Mouse (Mus musculus): Measurements from ENCODE around the gene 1110051M20Rik.

- TF ChIP-seq CTCF (conservative IDR thresholded peaks at IDR 0.05 in 1 of 2, IDR thresholded peaks at IDR 0.05 in 1 of 2; ENCODE audit: low read depth in 2 of 2, low read length in 2 of 2), result no peak
- TF ChIP-seq POLR2A (IDR thresholded peaks at IDR 0.05; ENCODE audit: low read depth, low read length), result no peak
- TF ChIP-seq RAD21 (IDR thresholded peaks at IDR 0.05; ENCODE audit: low read depth, low read length), result no peak
- TF ChIP-seq HCFC1 (IDR thresholded peaks at IDR 0.05; ENCODE audit: low read depth, low read length), result no peak
- no peak for TF ChIP-seq CHD2 (IDR thresholded peaks at IDR 0.05; ENCODE audit: low read length)
- no peak for TF ChIP-seq RCOR1 (conservative IDR thresholded peaks at IDR 0.05; ENCODE audit: low read depth, low read length)
- peak; percentile 84 for TF ChIP-seq MYC (IDR thresholded peaks at IDR 0.05; ENCODE audit: low read depth, low read length)
Observed at GRCm38 (mm10) chr2:91242547-91242946, 202.0 kb downstream of the 1110051M20Rik start.
